Mouse (Mus musculus): ENCODE results near the gene Pakap. TPM values are rescaled to one million over a fixed set of nuclear protein-coding genes. Genes with fewer than 3 reads are reported as not detected.

Pakap gene
- 35.4 and 38.1 TPM in 2 replicates for polyA plus RNA-seq (2015; fragmentation: Nextera tagmentation; extraction: Ambion mirVana)

- no peaks in the 10 kb centered on the region for H3K27me3 ChIP-seq
- peaks cover 44% of the 10 kb centered on the region for H3K4me1 ChIP-seq
- peak within 1 kb of the TSS; percentile 97 for H3K27ac ChIP-seq
- no peaks in the 10 kb centered on the region for H3K36me3 ChIP-seq
- H3K9me3 ChIP-seq: no peaks in the 10 kb centered on the region
- WGBS: under 1% methylated on average over 51 of the region's 51 CpGs
- H3K9ac ChIP-seq: peak within 1 kb of the TSS; percentile 80
- ATAC-seq (ENCODE audit: insufficient number of reproducible peaks, insufficient read depth, low FRiP score, low TSS enrichment, low read depth): peak; percentile 79
- H3K4me2 ChIP-seq: peak within 1 kb of the TSS; percentile 80
- peak within 1 kb of the TSS; percentile 65 for H3K4me3 ChIP-seq
Observed at GRCm38 (mm10) chr4:57567666-57568206, at the start of gene Pakap. Pakap (plus strand) TSS chr4:57568179.

- WGBS: 96% methylated on average over 15 of the region's 15 CpGs
- H3K9ac ChIP-seq: no peak overlapping the region
- no peak overlapping the region for H3K4me2 ChIP-seq
- ATAC-seq (ENCODE audit: insufficient number of reproducible peaks, insufficient read depth, low FRiP score, low TSS enrichment, low read depth): no peak
- no peaks in the 10 kb centered on the region for H3K9me3 ChIP-seq
- no peaks in the 10 kb centered on the region for H3K4me1 ChIP-seq
- H3K27ac ChIP-seq: no peak overlapping the region
- no peak overlapping the region for H3K4me3 ChIP-seq
- no peaks in the 10 kb centered on the region for H3K36me3 ChIP-seq
- no peaks in the 10 kb centered on the region for H3K27me3 ChIP-seq
Observed at GRCm38 (mm10) chr4:57523456-57523855, 44.5 kb upstream of the Pakap start.

- H3K9me3 ChIP-seq: no peaks in the 10 kb centered on the region
- no peak overlapping the region for H3K4me3 ChIP-seq
- ATAC-seq (ENCODE audit: insufficient number of reproducible peaks, insufficient read depth, low FRiP score, low TSS enrichment, low read depth): no peak
- peaks cover 3% of the 10 kb centered on the region for H3K4me1 ChIP-seq
- WGBS: 73% methylated on average over 3 of the region's 3 CpGs
- no peaks in the 10 kb centered on the region for H3K27me3 ChIP-seq
- H3K9ac ChIP-seq: no peak overlapping the region
- H3K27ac ChIP-seq: no peak overlapping the region
- no peak overlapping the region for H3K4me2 ChIP-seq
- H3K36me3 ChIP-seq: no peaks in the 10 kb centered on the region
Observed at GRCm38 (mm10) chr4:57524461-57524860, 43.5 kb upstream of the Pakap start.

- Histone ChIP-seq H3K4me1 (peaks cover 8% of the 10 kb centered on the region), H3K4me3 (no peak overlapping the region), H3K27me3 (no peaks in the 10 kb centered on the region), H3K4me2 (no peak overlapping the region), H3K36me3 (no peaks in the 10 kb centered on the region), H3K9me3 (no peaks in the 10 kb centered on the region), H3K9ac (no peak overlapping the region), H3K27ac (no peak overlapping the region)
- no peak for ATAC-seq (ENCODE audit: insufficient number of reproducible peaks, insufficient read depth, low FRiP score, low TSS enrichment, low read depth)
- 75% methylated on average over 9 of the region's 9 CpGs for WGBS
Observed at GRCm38 (mm10) chr4:57525221-57526011, 42.6 kb upstream of the Pakap start.

- H3K4me1 ChIP-seq: peaks cover 8% of the 10 kb centered on the region
- H3K36me3 ChIP-seq: no peaks in the 10 kb centered on the region
- H3K9ac ChIP-seq: no peak overlapping the region
- no peaks in the 10 kb centered on the region for H3K9me3 ChIP-seq
- no peak overlapping the region for H3K4me3 ChIP-seq
- ATAC-seq (ENCODE audit: insufficient number of reproducible peaks, insufficient read depth, low FRiP score, low TSS enrichment, low read depth): no peak
- no peak overlapping the region for H3K4me2 ChIP-seq
- H3K27ac ChIP-seq: no peak overlapping the region
- no peaks in the 10 kb centered on the region for H3K27me3 ChIP-seq
Observed at GRCm38 (mm10) chr4:57528296-57528695, 39.7 kb upstream of the Pakap start.

GRCm38 (mm10) chr4:57533686-57534085, 34.3 kb upstream of the Pakap start:
- WGBS: 83% methylated on average over 6 of the region's 6 CpGs

GRCm38 (mm10) chr4:57534232-57534631, 33.7 kb upstream of the Pakap start:
- 56% methylated on average over 6 of the region's 6 CpGs for WGBS
- Histone ChIP-seq H3K4me2 (no peak overlapping the region), H3K4me1 (peaks cover 23% of the 10 kb centered on the region), H3K27me3 (no peaks in the 10 kb centered on the region), H3K9ac (no peak overlapping the region), H3K9me3 (no peaks in the 10 kb centered on the region), H3K36me3 (no peaks in the 10 kb centered on the region), H3K4me3 (no peak overlapping the region), H3K27ac (no peak overlapping the region)
- ATAC-seq (ENCODE audit: insufficient number of reproducible peaks, insufficient read depth, low FRiP score, low TSS enrichment, low read depth): no peak

More at GRCm38 (mm10) chr4:57533686-57534085, 34.3 kb upstream of the Pakap start:
- H3K9ac ChIP-seq: no peak overlapping the region
- H3K4me2 ChIP-seq: no peak overlapping the region
- H3K9me3 ChIP-seq: no peaks in the 10 kb centered on the region
- no peak for ATAC-seq (ENCODE audit: insufficient number of reproducible peaks, insufficient read depth, low FRiP score, low TSS enrichment, low read depth)
- H3K36me3 ChIP-seq: no peaks in the 10 kb centered on the region
- peaks cover 23% of the 10 kb centered on the region for H3K4me1 ChIP-seq
- H3K27ac ChIP-seq: no peak overlapping the region
- H3K4me3 ChIP-seq: no peak overlapping the region
- H3K27me3 ChIP-seq: no peaks in the 10 kb centered on the region

- no peak overlapping the region for H3K27ac ChIP-seq
- no peak overlapping the region for H3K4me3 ChIP-seq
- WGBS: 90% methylated on average over 4 of the region's 4 CpGs
- H3K9ac ChIP-seq: no peak overlapping the region
- no peak overlapping the region for H3K4me2 ChIP-seq
- no peaks in the 10 kb centered on the region for H3K27me3 ChIP-seq
- no peaks in the 10 kb centered on the region for H3K36me3 ChIP-seq
- H3K9me3 ChIP-seq: no peaks in the 10 kb centered on the region
- no peak for ATAC-seq (ENCODE audit: insufficient number of reproducible peaks, insufficient read depth, low FRiP score, low TSS enrichment, low read depth)
- peaks cover 15% of the 10 kb centered on the region for H3K4me1 ChIP-seq
Observed at GRCm38 (mm10) chr4:57535087-57535486, 32.9 kb upstream of the Pakap start.

GRCm38 (mm10) chr4:57538029-57538688, 29.8 kb upstream of the Pakap start:
- Histone ChIP-seq H3K9ac (no peak overlapping the region), H3K9me3 (no peaks in the 10 kb centered on the region), H3K36me3 (no peaks in the 10 kb centered on the region), H3K27me3 (no peaks in the 10 kb centered on the region), H3K4me1 (peaks cover 17% of the 10 kb centered on the region), H3K4me2 (no peak overlapping the region), H3K4me3 (no peak overlapping the region), H3K27ac (peak overlapping the region; percentile 52)
- no peak for ATAC-seq (ENCODE audit: insufficient number of reproducible peaks, insufficient read depth, low FRiP score, low TSS enrichment, low read depth)
- WGBS: 23% methylated on average over 4 of the region's 4 CpGs

- no peaks in the 10 kb centered on the region for H3K27me3 ChIP-seq
- H3K9ac ChIP-seq: no peak overlapping the region
- peak overlapping the region; percentile 96 for H3K27ac ChIP-seq
- no peak overlapping the region for H3K4me3 ChIP-seq
- no peaks in the 10 kb centered on the region for H3K36me3 ChIP-seq
- no peaks in the 10 kb centered on the region for H3K9me3 ChIP-seq
- WGBS: 3% methylated on average over 6 of the region's 6 CpGs
- H3K4me2 ChIP-seq: peak overlapping the region; percentile 31
- H3K4me1 ChIP-seq: peaks cover 21% of the 10 kb centered on the region
- peak; percentile 78 for ATAC-seq (ENCODE audit: insufficient number of reproducible peaks, insufficient read depth, low FRiP score, low TSS enrichment, low read depth)
Observed at GRCm38 (mm10) chr4:57543692-57544256, 24.2 kb upstream of the Pakap start.

GRCm38 (mm10) chr4:57547785-57548184, 20.2 kb upstream of the Pakap start:
- Histone ChIP-seq H3K4me2 (no peak overlapping the region), H3K4me1 (peaks cover 41% of the 10 kb centered on the region), H3K36me3 (no peaks in the 10 kb centered on the region), H3K9ac (no peak overlapping the region), H3K27ac (peak overlapping the region; percentile 11; the same call in 1 of the 2 replicates), H3K9me3 (no peaks in the 10 kb centered on the region), H3K4me3 (no peak overlapping the region), H3K27me3 (no peaks in the 10 kb centered on the region)
- 77% methylated on average over 7 of the region's 7 CpGs for WGBS
- ATAC-seq (ENCODE audit: insufficient number of reproducible peaks, insufficient read depth, low FRiP score, low TSS enrichment, low read depth): no peak

Data from embryonic facial prominence, embryonic 13.5 days (tissue).